Mouse (Mus musculus) midbrain, embryonic 16.5 days (tissue): Measurements from ENCODE around the gene Degs2. TPM values are rescaled to one million over a fixed set of nuclear protein-coding genes. Genes with fewer than 3 reads are reported as not detected.

Source experiments
- ATAC-seq: fragments of 200-750 bp; cut with Nextera tagmentation; 2 replicates; pipeline ENCODE4 v1.8.0; 2017; ENCODE audit warnings: moderate TSS enrichment
- H3K27ac ChIP-seq: fragments of 300-500 bp; sonication (generic); 2 replicates; pipeline ENCODE4 v1.5.1; 2014; ENCODE audit warnings: mild to moderate bottlenecking, low read length, mixed read lengths
- H3K27me3 ChIP-seq: fragments of 300-500 bp; sonication (generic); 2 replicates; pipeline ENCODE4 v1.6.1; 2014; ENCODE audit warnings: low read depth, low read length, mixed read lengths; ENCODE audit not compliant: control insufficient read depth, insufficient read depth
- H3K36me3 ChIP-seq: fragments of 300-500 bp; sonication (generic); 2 replicates; pipeline ENCODE4 v1.6.1; 2014; ENCODE audit warnings: mild to moderate bottlenecking, low read length, moderate library complexity, mixed read lengths; ENCODE audit not compliant: control insufficient read depth, insufficient read depth
- H3K4me1 ChIP-seq: fragments of 300-500 bp; sonication (generic); 2 replicates; pipeline ENCODE4 v1.6.1; 2014; ENCODE audit warnings: mild to moderate bottlenecking, low read length, mixed read lengths; ENCODE audit not compliant: control insufficient read depth, insufficient read depth
- H3K4me2 ChIP-seq: fragments of 300-500 bp; sonication (generic); 2 replicates; pipeline ENCODE4 v1.6.1; 2014; ENCODE audit warnings: mild to moderate bottlenecking, low read length, mixed read lengths
- H3K4me3 ChIP-seq: fragments of 300-500 bp; sonication (generic); 2 replicates; pipeline ENCODE4 v1.5.1; 2014; ENCODE audit warnings: low read depth, mild to moderate bottlenecking, low read length, moderate library complexity, mixed read lengths
- H3K9ac ChIP-seq: fragments of 300-500 bp; sonication (generic); 2 replicates; pipeline ENCODE4 v1.6.1; 2014; ENCODE audit warnings: low read depth, low read length, mixed read lengths
- H3K9me3 ChIP-seq: fragments of 300-500 bp; sonication (generic); replicated peaks from 2 replicates; pipeline ENCODE4 v1.6.1; 2014; ENCODE audit warnings: mild to moderate bottlenecking, low read length, mixed read lengths; ENCODE audit not compliant: control insufficient read depth, poor library complexity, severe bottlenecking
- WGBS: fragments of 180-500 bp; shearing (Covaris S2); extraction: QIAGEN DNeasy Blood & Tissue Kit; methylation state at CpG from one replicate; pipeline ENCODE4 v1.1.7; 2014; 5-methylcytosine and 5-hydroxymethylcytosine counted together
- polyA plus RNA-seq: library from polyadenylated mRNA; unstranded; fragments of >200 nt; fragmentation: Nextera tagmentation; extraction: Ambion mirVana; gene quantifications from 2 replicates; pipeline ENCODE4 v1.2.1, GENCODE M21; 2015

Degs2 gene
- polyA plus RNA-seq, 1 experiment from 2014 or later, result 2.9 TPM

- ATAC-seq, result no peak
- Histone ChIP-seq H3K4me2 (no peak overlapping the region), H3K9ac (no peak overlapping the region), H3K36me3 (no peaks in the 10 kb centered on the region), H3K4me3 (no peak overlapping the region), H3K4me1 (no peaks in the 10 kb centered on the region), H3K27ac (no peak overlapping the region), H3K9me3 (no peaks in the 10 kb centered on the region), H3K27me3 (no peaks in the 10 kb centered on the region; the same call in 1 of the 2 replicates)
- 86% methylated on average over 6 of the region's 6 CpGs for WGBS
Measured at GRCm38 (mm10) chr12:108709964-108710765, 8.1 kb upstream of the Degs2 start.

- no peak overlapping the region for H3K4me2 ChIP-seq
- H3K36me3 ChIP-seq, result no peaks in the 10 kb centered on the region
- no peaks in the 10 kb centered on the region; the same call in 1 of the 2 replicates for H3K27me3 ChIP-seq
- no peak overlapping the region for H3K4me3 ChIP-seq
- H3K9me3 ChIP-seq, result no peaks in the 10 kb centered on the region
- 88% methylated on average over 6 of the region's 6 CpGs for WGBS
- ATAC-seq, result no peak
- no peak overlapping the region for H3K27ac ChIP-seq
- no peaks in the 10 kb centered on the region for H3K4me1 ChIP-seq
- H3K9ac ChIP-seq, result no peak overlapping the region
Measured at GRCm38 (mm10) chr12:108709386-108709785, 7.3 kb upstream of the Degs2 start.

GRCm38 (mm10) chr12:108706129-108706528 is 4.0 kb upstream of the Degs2 start:
- no peak for ATAC-seq
- H3K4me2 ChIP-seq, result no peak overlapping the region
- H3K4me1 ChIP-seq, result peaks cover 6% of the 10 kb centered on the region
- 48% methylated on average over 7 of the region's 7 CpGs for WGBS
- H3K27me3 ChIP-seq, result peaks cover 12% of the 10 kb centered on the region
- H3K27ac ChIP-seq, result no peak overlapping the region
- no peak overlapping the region for H3K9ac ChIP-seq
- no peaks in the 10 kb centered on the region for H3K36me3 ChIP-seq
- no peak overlapping the region for H3K4me3 ChIP-seq
- no peaks in the 10 kb centered on the region for H3K9me3 ChIP-seq

- WGBS, result 90% methylated on average over 6 of the region's 6 CpGs
- H3K36me3 ChIP-seq, result no peaks in the 10 kb centered on the region
- no peak for ATAC-seq
- no peak overlapping the region for H3K27ac ChIP-seq
- H3K9ac ChIP-seq, result no peak overlapping the region
- H3K9me3 ChIP-seq, result no peaks in the 10 kb centered on the region
- H3K4me1 ChIP-seq, result peaks cover 6% of the 10 kb centered on the region
- no peak overlapping the region for H3K4me3 ChIP-seq
- peaks cover 14% of the 10 kb centered on the region for H3K27me3 ChIP-seq
- H3K4me2 ChIP-seq, result no peak overlapping the region
Measured at GRCm38 (mm10) chr12:108705486-108705885, 3.4 kb upstream of the Degs2 start.

- WGBS, result 58% methylated on average over 2 of the region's 2 CpGs
- Histone ChIP-seq H3K4me2 (no peak overlapping the region), H3K27ac (no peak overlapping the region), H3K4me3 (no peak overlapping the region), H3K27me3 (peaks cover 14% of the 10 kb centered on the region), H3K36me3 (no peaks in the 10 kb centered on the region), H3K4me1 (peaks cover 6% of the 10 kb centered on the region), H3K9me3 (no peaks in the 10 kb centered on the region), H3K9ac (no peak overlapping the region)
- no peak for ATAC-seq
Measured at GRCm38 (mm10) chr12:108701221-108701620, 894 bp downstream of the Degs2 start.

- WGBS, result 86% methylated on average over 5 of the region's 5 CpGs
- Histone ChIP-seq H3K4me2 (no peak overlapping the region), H3K9ac (no peak overlapping the region), H3K4me3 (no peak overlapping the region), H3K36me3 (no peaks in the 10 kb centered on the region), H3K27me3 (peaks cover 14% of the 10 kb centered on the region), H3K9me3 (no peaks in the 10 kb centered on the region), H3K4me1 (peaks cover 6% of the 10 kb centered on the region), H3K27ac (no peak overlapping the region)
- no peak for ATAC-seq
Measured at GRCm38 (mm10) chr12:108700037-108700436, 2.1 kb downstream of the Degs2 start.

- Histone ChIP-seq H3K9me3 (no peaks in the 10 kb centered on the region), H3K4me3 (no peak overlapping the region), H3K9ac (no peak overlapping the region), H3K4me1 (peaks cover 6% of the 10 kb centered on the region), H3K27me3 (peaks cover 14% of the 10 kb centered on the region), H3K27ac (no peak overlapping the region), H3K4me2 (no peak overlapping the region), H3K36me3 (no peaks in the 10 kb centered on the region)
- 91% methylated on average over 10 of the region's 10 CpGs for WGBS
- no peak for ATAC-seq
Measured at GRCm38 (mm10) chr12:108699576-108699975, 2.5 kb downstream of the Degs2 start.

- H3K27ac ChIP-seq, result no peak overlapping the region
- H3K9ac ChIP-seq, result no peak overlapping the region
Measured at GRCm38 (mm10) chr12:108698697-108699471, 3.2 kb downstream of the Degs2 start.

GRCm38 (mm10) chr12:108694223-108694622 is 7.9 kb downstream of the Degs2 start:
- Histone ChIP-seq H3K4me2 (no peak overlapping the region), H3K36me3 (peaks cover 3% of the 10 kb centered on the region; the same call in 1 of the 2 replicates), H3K9me3 (no peaks in the 10 kb centered on the region), H3K4me3 (no peak overlapping the region), H3K27me3 (no peaks in the 10 kb centered on the region), H3K27ac (no peak overlapping the region), H3K4me1 (no peaks in the 10 kb centered on the region), H3K9ac (no peak overlapping the region)
- ATAC-seq, result no peak
- 86% methylated on average over 1 of the region's 1 CpGs for WGBS

More at GRCm38 (mm10) chr12:108698697-108699471, 3.2 kb downstream of the Degs2 start:
- Histone ChIP-seq H3K4me2 (no peak overlapping the region), H3K36me3 (no peaks in the 10 kb centered on the region), H3K4me3 (no peak overlapping the region), H3K9me3 (no peaks in the 10 kb centered on the region), H3K27me3 (peaks cover 14% of the 10 kb centered on the region), H3K4me1 (peaks cover 6% of the 10 kb centered on the region)
- WGBS, result 77% methylated on average over 11 of the region's 11 CpGs
- ATAC-seq, result no peak
